Mouse (Mus musculus) layer of hippocampus, postnatal 36 days (tissue): ENCODE results near the gene Cox15. TPM values are rescaled to one million over a fixed set of nuclear protein-coding genes. Genes with fewer than 3 reads are reported as not detected.
A peak's percentile ranks its signal among the peaks of the same experiment; 100 is the strongest.

ENCODE experiments used
- DNase-seq, 2 experiments: peaks; one replicate each; pipeline ENCODE4 v3.0.0; 2022
- total RNA-seq, 2 experiments: library from RNA; stranded (reverse); gene quantifications; 2 replicates each; pipeline ENCODE4 v1.2.3; 2021

The Cox15 gene
- 10 to 100 TPM; 15.1 to 17.9 TPM for total RNA-seq

DNA sequence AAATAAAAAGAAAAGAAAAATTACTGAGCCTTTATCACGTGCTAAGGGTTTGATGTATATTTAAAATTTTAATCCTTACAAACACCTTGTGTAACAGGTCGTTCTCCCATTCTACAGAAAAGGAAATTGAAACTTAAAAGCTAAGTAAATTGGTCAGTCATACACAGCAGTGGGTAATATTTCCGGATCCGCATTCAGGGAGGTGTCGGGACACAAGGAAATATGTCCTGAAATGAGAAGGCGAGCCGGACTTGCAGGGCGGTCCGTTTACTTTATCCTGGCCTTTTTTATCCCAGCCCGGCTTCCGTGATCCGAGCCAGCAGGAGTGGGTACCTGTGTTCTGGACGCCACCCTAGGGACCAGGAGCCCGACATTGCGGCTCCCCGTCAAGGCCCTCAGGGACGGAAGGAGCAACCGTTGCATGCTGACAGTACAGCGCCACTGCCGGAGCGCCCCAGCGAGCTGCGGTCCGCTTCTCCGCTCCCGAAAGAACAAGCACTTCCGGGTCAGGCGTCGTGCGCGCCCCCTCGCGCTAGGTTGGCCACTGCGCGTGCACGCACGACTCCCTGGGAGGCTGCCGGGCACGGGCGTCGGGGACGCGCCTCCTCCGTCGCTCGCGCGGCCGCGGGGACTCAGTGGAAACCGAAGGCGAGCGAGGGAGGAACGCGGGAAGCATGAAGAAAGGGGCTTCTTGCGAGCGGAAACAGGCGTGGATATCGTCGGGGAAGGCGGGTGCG lies at the start of gene Cox15, which contains the start of gene Cutc:
Gene Cox15 (minus strand): TSS at position 512 of the 737 bp plus-strand sequence.
Gene Cutc (plus strand): TSS at position 508 of the 737 bp plus-strand sequence.
- peak; percentile 96 for DNase-seq

GRCm38 (mm10) chr19:43801427-43802051 lies 48.7 kb upstream of the Cox15 start:
- no peak for DNase-seq

GRCm38 (mm10) chr19:43797216-43797615 lies 44.4 kb upstream of the Cox15 start:
- DNase-seq, result no peak

DNA sequence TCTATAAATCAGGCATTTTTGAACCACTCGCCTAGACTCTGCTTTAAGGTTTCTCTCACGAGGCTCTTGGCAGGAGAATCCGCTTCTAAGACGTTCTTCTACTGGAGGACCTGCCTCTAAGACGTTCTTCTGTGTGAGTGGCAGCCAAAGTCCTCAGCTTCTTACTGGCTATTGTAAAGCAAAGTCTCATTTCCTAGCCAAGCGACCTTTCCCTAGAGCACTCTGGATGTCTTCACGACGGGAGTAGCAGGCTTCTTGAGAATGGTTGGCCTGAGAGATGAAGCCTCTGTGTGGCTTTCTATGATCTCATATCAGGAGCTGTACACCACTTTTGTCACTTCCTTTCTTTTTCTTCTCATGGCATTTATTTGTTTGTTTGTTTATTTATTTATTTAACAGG lies 42.7 kb upstream of the Cox15 start:
- no peak for DNase-seq

DNA sequence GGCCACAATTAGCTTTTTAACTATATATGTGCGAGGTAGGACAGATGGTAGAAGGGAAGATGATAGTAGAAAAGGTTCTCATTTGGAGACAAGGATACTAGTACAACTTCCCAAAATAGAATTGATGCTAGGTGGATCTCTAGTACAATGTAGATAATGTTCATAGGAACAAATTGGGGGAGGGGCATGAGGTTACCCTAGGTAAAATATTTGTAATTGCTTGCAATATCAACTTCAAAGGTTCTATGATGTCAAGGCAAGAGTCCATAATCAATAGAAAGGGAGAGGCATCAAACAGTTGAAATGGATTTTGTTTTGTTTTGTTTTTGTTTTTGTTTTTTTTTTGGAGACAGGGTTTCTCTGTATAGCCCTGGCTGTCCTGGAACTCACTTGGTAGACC lies 41.2 kb upstream of the Cox15 start:
- DNase-seq, result no peak

GRCm38 (mm10) chr19:43792537-43792936 lies 39.7 kb upstream of the Cox15 start:
- DNase-seq, result no peak

DNA sequence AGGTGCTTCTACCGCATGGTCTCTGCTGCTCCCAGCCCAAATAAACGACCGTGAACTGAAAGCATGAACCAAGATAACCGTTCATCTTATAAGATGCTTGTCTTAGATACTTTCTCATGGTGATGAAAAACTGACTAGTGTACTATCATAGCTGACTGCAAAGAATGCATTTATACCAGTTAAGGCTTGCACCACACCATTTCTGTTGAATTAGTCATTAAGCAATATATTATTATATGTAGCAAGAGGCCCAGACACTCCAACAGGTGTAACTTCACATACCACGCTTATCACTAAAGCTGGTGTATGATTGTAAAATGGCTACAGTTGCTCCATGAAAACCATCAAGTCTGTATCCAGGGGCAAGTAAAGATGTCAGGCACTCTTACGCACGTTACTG lies 37.0 kb upstream of the Cox15 start:
- DNase-seq, result no peak

DNA sequence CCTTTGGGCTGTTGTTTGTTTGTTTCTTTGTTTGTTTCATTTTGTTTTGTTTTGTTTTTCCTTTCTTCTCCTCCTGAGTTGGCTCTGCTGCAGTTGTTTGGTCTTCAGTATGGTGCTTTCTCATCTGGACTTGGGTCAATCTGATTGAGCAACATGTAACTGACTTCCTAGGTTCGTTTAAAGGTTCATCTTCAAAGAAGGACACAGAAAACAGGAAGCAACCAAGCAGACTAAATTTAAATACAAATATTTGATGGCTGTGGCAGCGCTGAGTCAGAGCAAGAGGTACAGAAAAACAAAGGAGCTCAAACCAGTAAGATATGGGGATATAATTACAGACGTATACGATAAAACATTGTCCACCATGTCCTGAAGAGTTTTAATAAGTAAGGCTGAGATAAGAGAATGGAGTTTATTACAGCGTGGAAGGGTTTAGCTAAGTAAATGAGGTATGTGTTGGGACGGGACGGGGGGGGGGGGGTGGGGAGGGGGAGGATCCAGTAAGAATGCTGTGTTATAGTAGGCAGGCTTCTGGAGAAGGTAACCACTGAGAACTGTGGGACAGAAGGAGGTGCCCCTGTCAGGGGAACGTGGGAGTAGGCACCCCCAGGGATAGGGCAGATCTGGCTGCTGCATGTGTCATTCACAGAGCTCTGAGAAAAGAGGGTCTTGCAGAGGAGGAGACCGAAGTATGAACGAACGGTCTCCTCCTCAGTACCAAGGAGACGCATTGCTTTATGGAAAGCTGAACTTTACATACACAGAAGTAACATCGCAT lies 33.6 kb upstream of the Cox15 start:
- DNase-seq, result no peak

- no peak for DNase-seq
Observed at GRCm38 (mm10) chr19:43784761-43785160, 32.0 kb upstream of the Cox15 start.

DNA sequence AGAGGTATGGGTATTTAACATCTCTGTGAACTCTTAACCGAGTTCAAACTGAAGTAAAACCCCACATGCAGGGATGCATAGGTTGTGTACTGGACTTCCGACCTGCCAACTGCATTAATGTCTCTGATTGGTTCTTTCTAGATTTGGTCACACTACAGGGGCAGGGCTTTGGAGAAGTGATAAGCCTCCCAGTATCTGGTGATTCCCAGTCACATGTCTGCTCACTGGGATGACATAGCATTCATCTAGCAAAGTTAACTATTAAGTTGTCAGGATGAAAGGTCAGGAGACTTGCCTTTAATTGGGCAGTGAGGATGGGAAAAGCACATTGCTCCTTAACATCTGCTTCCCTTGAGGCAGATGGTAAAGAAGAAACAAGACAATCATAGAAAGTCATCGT lies 29.2 kb upstream of the Cox15 start, which contains the start of gene Abcc2:
Gene Abcc2 (plus strand): TSS at position 213 of the 400 bp plus-strand sequence.
- no peak for DNase-seq

DNA sequence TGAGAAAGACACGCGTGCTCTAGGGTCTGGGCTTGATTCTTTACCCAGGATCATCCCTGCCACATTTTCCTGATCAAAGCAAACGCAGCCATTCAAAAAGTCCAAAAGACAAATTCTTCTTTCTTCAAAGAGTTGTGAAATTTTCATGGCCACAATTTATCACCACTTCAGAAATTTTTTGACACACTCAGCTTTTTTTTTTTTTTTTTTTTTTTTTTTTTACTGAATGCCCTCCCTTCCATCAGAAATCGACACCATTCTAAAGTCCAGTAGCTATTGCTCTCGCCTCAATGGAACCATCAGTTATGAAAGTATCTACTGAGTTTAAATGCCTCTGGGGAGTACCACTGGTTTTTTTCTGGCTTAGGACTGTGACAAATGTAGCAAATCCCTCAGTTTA lies 27.6 kb upstream of the Cox15 start:
- no peak for DNase-seq

DNA sequence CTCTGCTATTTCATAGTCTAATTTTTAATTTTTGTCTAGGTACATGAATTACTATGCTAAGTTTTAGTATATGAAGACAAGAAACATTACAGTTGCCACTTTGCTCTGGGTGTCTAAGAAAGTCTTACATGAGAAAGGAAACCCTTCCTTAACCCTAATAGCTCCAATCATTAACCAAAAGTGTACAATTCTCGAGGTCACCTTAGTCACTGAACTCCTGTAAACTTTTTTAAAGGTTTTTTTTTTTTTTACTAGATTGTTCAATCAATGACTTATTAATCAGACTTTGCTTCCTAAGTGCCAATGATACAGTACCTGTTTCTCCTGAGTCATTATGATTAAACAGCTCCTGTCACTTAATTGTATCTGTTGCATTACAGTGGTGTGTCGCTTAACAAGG lies 24.5 kb upstream of the Cox15 start:
- DNase-seq, result no peak

- no peak for DNase-seq
Observed at GRCm38 (mm10) chr19:43776561-43776960, 23.8 kb upstream of the Cox15 start.

GRCm38 (mm10) chr19:43775433-43775832 lies 22.6 kb upstream of the Cox15 start:
- DNase-seq, result no peak

DNA sequence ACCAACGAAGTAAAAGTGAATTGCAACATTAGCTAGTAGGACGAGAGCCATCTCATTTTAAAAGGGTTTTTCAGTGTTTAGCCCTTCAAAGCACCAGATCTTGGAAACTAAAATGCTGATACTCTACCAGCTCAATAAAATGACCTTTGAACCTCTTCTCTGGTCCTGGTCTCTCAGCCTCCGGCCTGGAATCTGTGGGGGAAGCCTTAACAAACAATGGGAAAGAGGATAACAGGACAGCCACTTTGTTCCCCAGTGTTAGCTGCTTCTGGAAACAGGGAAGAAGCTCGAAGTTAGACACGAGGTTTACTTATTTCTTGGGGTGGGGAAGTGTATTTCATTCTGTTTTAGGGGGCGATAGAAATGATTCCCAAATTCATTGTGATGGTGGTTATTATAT lies 19.5 kb upstream of the Cox15 start:
- no peak for DNase-seq

DNA sequence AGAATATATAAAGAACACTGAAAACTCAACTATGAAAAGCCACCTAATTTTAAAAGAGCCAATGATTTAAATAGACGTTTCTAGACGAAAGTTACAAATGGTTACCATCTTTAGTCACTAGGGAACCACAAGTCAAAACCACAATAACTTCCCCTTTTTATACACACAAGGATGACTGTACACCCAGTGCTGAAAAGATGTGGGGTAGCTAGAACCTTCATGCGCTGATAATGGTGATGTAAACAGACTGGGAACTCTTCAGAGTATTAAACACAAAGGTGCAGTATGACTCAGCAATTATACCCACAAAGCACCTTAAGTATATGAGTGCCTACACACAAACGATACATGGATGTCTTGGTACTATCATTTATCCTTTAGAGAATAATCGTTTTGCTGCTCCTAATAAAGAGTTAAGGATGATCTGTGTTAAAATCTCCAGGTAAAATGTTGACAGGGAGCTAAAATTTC lies 18.7 kb upstream of the Cox15 start:
- DNase-seq, result no peak

- DNase-seq, result no peak
Observed at GRCm38 (mm10) chr19:43770584-43770983, 17.8 kb upstream of the Cox15 start.

GRCm38 (mm10) chr19:43769366-43769960 lies 16.7 kb upstream of the Cox15 start:
- no peak for DNase-seq

DNA sequence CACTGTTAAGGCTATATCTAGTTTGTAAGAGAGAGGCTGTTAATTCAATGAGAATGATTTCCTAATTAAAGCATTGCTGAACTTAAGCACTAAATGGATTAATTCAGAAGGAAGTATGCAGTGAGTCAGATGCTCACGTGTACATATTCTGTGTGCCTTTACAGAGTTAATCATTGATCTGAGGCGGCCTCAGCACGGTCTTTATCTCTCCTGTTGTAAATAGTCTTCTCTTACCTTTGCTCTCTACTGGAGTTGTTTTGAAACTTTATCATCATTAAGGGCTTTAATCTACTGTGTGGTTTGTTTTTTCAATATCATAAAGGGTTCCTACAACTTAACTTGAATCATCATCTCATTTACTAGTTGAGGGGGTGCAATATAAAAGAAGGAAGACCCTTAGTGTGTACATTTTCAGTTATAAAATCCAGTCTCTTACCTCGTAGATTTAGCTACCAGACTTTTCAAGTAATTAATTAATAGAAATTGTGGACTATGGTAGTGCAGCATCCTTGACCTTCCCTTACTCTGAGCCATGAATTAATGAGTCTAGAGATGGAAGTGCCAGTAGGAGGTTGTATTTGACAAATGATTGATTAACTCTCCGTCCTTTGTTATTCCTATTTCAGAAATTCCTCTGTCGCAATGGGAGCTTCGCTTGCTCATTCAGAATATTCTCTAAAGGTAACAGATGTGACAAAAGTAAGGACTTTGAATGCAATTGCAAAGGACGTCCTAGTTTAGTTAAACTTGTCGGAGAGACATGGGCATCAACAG lies 14.9 kb upstream of the Cox15 start:
- DNase-seq, result no peak

DNA sequence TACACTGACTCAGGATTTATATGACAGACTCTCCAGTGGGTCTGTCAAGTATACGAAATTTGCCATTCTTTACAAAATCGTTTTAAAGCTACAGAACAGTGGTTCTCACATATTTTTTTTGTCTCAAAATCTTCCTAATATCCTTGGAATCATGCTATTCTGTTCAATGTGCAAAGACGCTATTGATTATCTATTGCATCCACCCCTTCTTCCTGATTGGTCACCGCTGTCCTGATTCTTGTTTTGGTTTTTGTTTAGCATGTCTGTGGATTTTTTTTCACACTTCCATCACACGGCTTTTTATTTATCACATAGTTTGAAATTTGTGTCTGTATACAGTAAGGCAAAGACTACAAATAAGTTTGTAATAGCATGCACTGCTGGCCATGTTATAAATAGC lies 13.7 kb upstream of the Cox15 start:
- no peak for DNase-seq

DNA sequence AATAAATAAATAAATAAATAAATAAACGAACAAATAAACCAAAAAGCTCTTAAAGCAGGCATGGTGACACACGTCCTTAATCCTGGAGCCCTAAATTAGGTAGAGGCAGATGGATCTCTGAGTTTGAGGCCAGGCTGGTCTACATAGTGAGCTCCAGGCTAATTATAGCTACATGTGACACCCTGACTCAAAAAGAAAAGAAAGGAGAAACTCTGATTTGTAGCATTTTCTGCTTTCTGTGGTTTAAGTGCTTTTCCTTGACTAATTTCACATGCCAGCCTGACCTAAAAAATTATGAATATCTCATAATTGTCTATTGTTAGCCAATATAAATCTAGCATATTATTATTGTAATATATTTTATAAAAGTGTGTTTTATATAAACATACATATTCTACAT lies 9.6 kb upstream of the Cox15 start:
- no peak for DNase-seq
